Mouse (Mus musculus): ENCODE results near the gene Zmiz1. TPM values are rescaled to one million over a fixed set of nuclear protein-coding genes. Genes with fewer than 3 reads are reported as not detected.

The Zmiz1 gene
- polyA plus RNA-seq, 1 experiment from 2014 or later = 9.1 TPM

- peaks cover 27% of the 10 kb centered on the region for H3K4me1 ChIP-seq
- H3K27ac ChIP-seq = no peak overlapping the region
- H3K9ac ChIP-seq = no peak overlapping the region
- peaks cover 4% of the 10 kb centered on the region; the same call in 1 of the 2 replicates for H3K27me3 ChIP-seq (replicated peaks)
- ATAC-seq = no peak
- H3K9me3 ChIP-seq (replicated peaks) = no peaks in the 10 kb centered on the region
- H3K36me3 ChIP-seq = no peaks in the 10 kb centered on the region
- H3K4me3 ChIP-seq = no peak overlapping the region
- H3K4me2 ChIP-seq = no peak overlapping the region
- WGBS (ENCODE audit: insufficient replicate concordance) = 43% methylated on average over 3 of the region's 3 CpGs
These were observed 18.2 kb upstream of the Zmiz1 start for GRCm38 (mm10) chr14:25440777-25441176.

GRCm38 (mm10) chr14:25441469-25441868 is 17.5 kb upstream of the Zmiz1 start:
- no peak for ATAC-seq
- peaks cover 5% of the 10 kb centered on the region for H3K27me3 ChIP-seq (replicated peaks)
- H3K9me3 ChIP-seq (replicated peaks) = no peaks in the 10 kb centered on the region
- H3K4me3 ChIP-seq = no peak overlapping the region
- 44% methylated on average over 5 of the region's 5 CpGs for WGBS (ENCODE audit: insufficient replicate concordance)
- no peak overlapping the region for H3K4me2 ChIP-seq
- peaks cover 27% of the 10 kb centered on the region for H3K4me1 ChIP-seq
- H3K27ac ChIP-seq = no peak overlapping the region
- H3K9ac ChIP-seq = no peak overlapping the region
- H3K36me3 ChIP-seq = no peaks in the 10 kb centered on the region

GRCm38 (mm10) chr14:25442676-25443075 is 16.3 kb upstream of the Zmiz1 start:
- H3K4me1 ChIP-seq = peaks cover 27% of the 10 kb centered on the region

GRCm38 (mm10) chr14:25447136-25447775 is 11.7 kb upstream of the Zmiz1 start:
- no peaks in the 10 kb centered on the region for H3K36me3 ChIP-seq
- ATAC-seq = no peak
- no peaks in the 10 kb centered on the region for H3K9me3 ChIP-seq (replicated peaks)
- peaks cover 21% of the 10 kb centered on the region for H3K27me3 ChIP-seq (replicated peaks)
- H3K9ac ChIP-seq = no peak overlapping the region
- WGBS (ENCODE audit: insufficient replicate concordance) = 78% methylated on average over 6 of the region's 6 CpGs
- H3K27ac ChIP-seq = no peak overlapping the region
- H3K4me1 ChIP-seq = peaks cover 38% of the 10 kb centered on the region
- H3K4me2 ChIP-seq = no peak overlapping the region
- H3K4me3 ChIP-seq = no peak overlapping the region

More at GRCm38 (mm10) chr14:25442676-25443075, 16.3 kb upstream of the Zmiz1 start:
- no peak overlapping the region for H3K4me3 ChIP-seq
- H3K4me2 ChIP-seq = no peak overlapping the region
- peaks cover 5% of the 10 kb centered on the region for H3K27me3 ChIP-seq (replicated peaks)
- no peaks in the 10 kb centered on the region for H3K36me3 ChIP-seq
- H3K27ac ChIP-seq = no peak overlapping the region
- no peaks in the 10 kb centered on the region for H3K9me3 ChIP-seq (replicated peaks)
- 24% methylated on average over 2 of the region's 2 CpGs for WGBS (ENCODE audit: insufficient replicate concordance)
- H3K9ac ChIP-seq = no peak overlapping the region
- ATAC-seq = 0 out of 2 replicates have a peak, but pooled peaks have one; percentile 48

- Histone ChIP-seq H3K9ac (no peak overlapping the region), H3K4me1 (peaks cover 36% of the 10 kb centered on the region), H3K27ac (no peak overlapping the region), H3K4me2 (no peak overlapping the region), H3K9me3 (replicated peaks) (no peaks in the 10 kb centered on the region), H3K4me3 (no peak overlapping the region), H3K27me3 (replicated peaks) (peaks cover 33% of the 10 kb centered on the region), H3K36me3 (no peaks in the 10 kb centered on the region)
- no peak for ATAC-seq
- 73% methylated on average over 2 of the region's 2 CpGs for WGBS (ENCODE audit: insufficient replicate concordance)
These were observed 10.5 kb upstream of the Zmiz1 start for GRCm38 (mm10) chr14:25448471-25448870.

GRCm38 (mm10) chr14:25451099-25451667 is 7.8 kb upstream of the Zmiz1 start:
- Histone ChIP-seq H3K9ac (no peak overlapping the region), H3K4me1 (peaks cover 42% of the 10 kb centered on the region), H3K27me3 (replicated peaks) (peaks cover 55% of the 10 kb centered on the region)

GRCm38 (mm10) chr14:25451699-25452632 is 7.0 kb upstream of the Zmiz1 start:
- peak overlapping the region; percentile 69 for H3K27ac ChIP-seq
- peak; percentile 72 for ATAC-seq
- WGBS (ENCODE audit: insufficient replicate concordance) = 35% methylated on average over 10 of the region's 10 CpGs

More at GRCm38 (mm10) chr14:25451099-25451667, 7.8 kb upstream of the Zmiz1 start:
- no peaks in the 10 kb centered on the region for H3K36me3 ChIP-seq
- no peak overlapping the region for H3K4me3 ChIP-seq
- H3K9me3 ChIP-seq (replicated peaks) = no peaks in the 10 kb centered on the region
- ATAC-seq = peak; percentile 63
- peak overlapping the region; percentile 31 for H3K4me2 ChIP-seq
- H3K27ac ChIP-seq = 0 out of 2 replicates have a peak overlapping the region, but pooled peaks have one; percentile 8
- WGBS (ENCODE audit: insufficient replicate concordance) = 7% methylated on average over 7 of the region's 7 CpGs

GRCm38 (mm10) chr14:25452633-25453025 is 6.4 kb upstream of the Zmiz1 start:
- ATAC-seq = no peak
- Histone ChIP-seq H3K36me3 (no peaks in the 10 kb centered on the region), H3K27me3 (replicated peaks) (peaks cover 70% of the 10 kb centered on the region), H3K9ac (no peak overlapping the region), H3K9me3 (replicated peaks) (no peaks in the 10 kb centered on the region), H3K4me2 (no peak overlapping the region), H3K4me1 (peaks cover 56% of the 10 kb centered on the region), H3K4me3 (no peak overlapping the region), H3K27ac (peak overlapping the region; percentile 69; the same call in 1 of the 2 replicates)
- 21% methylated on average over 2 of the region's 2 CpGs for WGBS (ENCODE audit: insufficient replicate concordance)

More at GRCm38 (mm10) chr14:25451699-25452632, 7.0 kb upstream of the Zmiz1 start:
- Histone ChIP-seq H3K4me2 (peak overlapping the region; percentile 31), H3K4me3 (no peak overlapping the region), H3K4me1 (peaks cover 49% of the 10 kb centered on the region), H3K27me3 (replicated peaks) (peaks cover 63% of the 10 kb centered on the region), H3K9me3 (replicated peaks) (no peaks in the 10 kb centered on the region), H3K9ac (no peak overlapping the region), H3K36me3 (no peaks in the 10 kb centered on the region)

- WGBS (ENCODE audit: insufficient replicate concordance) = 64% methylated on average over 12 of the region's 12 CpGs
- Histone ChIP-seq H3K9ac (no peak overlapping the region), H3K4me1 (peaks cover 62% of the 10 kb centered on the region), H3K4me3 (no peak overlapping the region), H3K27me3 (replicated peaks) (peaks cover 75% of the 10 kb centered on the region), H3K9me3 (replicated peaks) (no peaks in the 10 kb centered on the region), H3K4me2 (no peak overlapping the region), H3K36me3 (no peaks in the 10 kb centered on the region), H3K27ac (no peak overlapping the region)
- no peak for ATAC-seq
These were observed 4.8 kb upstream of the Zmiz1 start for GRCm38 (mm10) chr14:25454066-25454760.

- 12% methylated on average over 17 of the region's 17 CpGs for WGBS (ENCODE audit: insufficient replicate concordance)
- Histone ChIP-seq H3K9me3 (replicated peaks) (no peaks in the 10 kb centered on the region), H3K4me3 (peak overlapping the region; percentile 73), H3K36me3 (no peaks in the 10 kb centered on the region), H3K9ac (peak overlapping the region; percentile 74), H3K27me3 (replicated peaks) (peaks cover 99% of the 10 kb centered on the region), H3K4me1 (peaks cover 66% of the 10 kb centered on the region), H3K27ac (peak overlapping the region; percentile 18; the same call in 1 of the 2 replicates), H3K4me2 (peak overlapping the region; percentile 98)
- no peak for ATAC-seq
These were observed 2.1 kb upstream of the Zmiz1 start for GRCm38 (mm10) chr14:25456666-25457433.
